Mouse (Mus musculus): ENCODE results near the gene Msrb2.

Gene Msrb2

GRCm38 (mm10) chr2:19371390-19372158, at the start of gene Msrb2:
Msrb2 (plus strand) TSS chr2:19371440.
- peak; percentile 86 to 91 for DNase-seq

GRCm38 (mm10) chr2:19322448-19322847, 48.8 kb upstream of the Msrb2 start:
- DNase-seq, result no peak

DNA sequence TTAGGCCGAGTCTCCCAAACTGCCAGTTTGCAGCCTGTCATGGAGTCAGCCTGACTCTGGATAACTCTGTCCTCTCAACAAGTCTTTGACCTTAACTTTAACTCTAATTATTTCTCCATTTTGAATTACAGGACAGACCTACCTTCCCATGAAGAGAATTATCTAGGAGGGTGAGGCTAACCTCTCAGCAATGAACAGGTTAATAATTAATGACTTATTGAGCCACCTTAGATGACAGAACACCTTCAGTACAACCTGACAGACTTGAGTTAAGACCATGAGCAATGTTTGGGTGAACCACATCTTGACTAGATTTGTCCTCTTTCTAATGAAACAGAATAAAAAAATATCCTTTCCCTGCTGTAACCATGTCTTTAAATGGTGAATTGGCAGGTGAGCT, 44.9 kb upstream of the Msrb2 start:
- no peak for DNase-seq

DNA sequence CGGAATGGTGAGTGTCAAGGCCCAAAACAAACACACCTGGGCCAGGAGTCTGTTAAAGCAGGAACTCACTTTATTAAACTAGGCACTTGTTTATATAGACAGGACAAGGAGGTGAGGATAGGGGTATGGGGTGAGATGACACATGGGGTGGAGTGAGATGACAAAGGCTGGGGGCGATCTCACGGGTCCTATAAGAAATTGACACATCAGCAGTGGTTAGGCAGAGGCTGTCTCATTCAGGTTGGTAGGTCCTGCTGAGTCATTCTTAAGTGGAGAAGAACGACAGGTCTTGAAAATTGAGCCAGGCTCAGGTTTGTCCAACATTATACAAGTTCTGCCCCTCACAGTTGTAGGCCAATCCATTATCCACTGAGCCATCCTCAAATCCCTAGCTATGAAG, 43.4 kb upstream of the Msrb2 start:
- no peak for DNase-seq

- peak; percentile 28 to 42 for DNase-seq
Observed at GRCm38 (mm10) chr2:19343901-19344635, 27.2 kb upstream of the Msrb2 start.

DNA sequence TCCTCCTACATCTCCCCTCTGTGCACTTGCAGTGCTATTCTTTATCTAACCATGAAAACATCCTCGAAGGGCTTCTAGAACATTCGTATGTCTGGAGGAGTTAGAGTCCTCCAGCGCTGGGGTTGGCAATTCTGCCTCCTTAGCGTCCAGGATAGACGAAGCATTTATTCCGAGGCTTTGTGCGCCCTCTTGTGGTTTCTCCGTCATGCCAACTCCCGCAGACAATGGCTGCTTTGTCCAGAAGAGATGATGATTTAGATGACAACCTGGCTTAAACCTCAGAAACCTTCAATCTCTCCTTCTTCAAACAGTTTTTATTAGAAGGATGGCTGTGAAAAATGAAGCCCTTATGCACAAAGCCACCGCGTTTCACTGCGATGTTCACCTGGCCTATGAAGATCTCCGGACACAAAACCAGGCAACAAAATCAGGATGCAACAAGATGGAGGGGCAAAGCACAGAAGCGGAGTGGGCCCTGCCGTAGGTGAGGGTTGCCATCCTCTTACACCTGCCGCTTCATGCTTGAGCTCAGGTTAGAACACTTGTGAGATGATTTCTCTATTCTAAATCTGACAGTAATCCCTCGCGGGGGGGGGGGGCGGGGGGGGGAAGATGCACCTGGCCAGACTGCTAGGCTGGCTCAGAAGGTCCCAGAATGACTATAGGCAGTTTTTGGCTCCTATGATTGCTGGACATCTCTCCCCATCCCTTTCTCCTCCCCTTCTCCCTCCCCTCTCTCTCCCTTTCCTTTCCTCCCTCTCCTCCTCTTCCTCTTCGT, 26.4 kb upstream of the Msrb2 start:
- peak; percentile 93 to 94 for DNase-seq

DNA sequence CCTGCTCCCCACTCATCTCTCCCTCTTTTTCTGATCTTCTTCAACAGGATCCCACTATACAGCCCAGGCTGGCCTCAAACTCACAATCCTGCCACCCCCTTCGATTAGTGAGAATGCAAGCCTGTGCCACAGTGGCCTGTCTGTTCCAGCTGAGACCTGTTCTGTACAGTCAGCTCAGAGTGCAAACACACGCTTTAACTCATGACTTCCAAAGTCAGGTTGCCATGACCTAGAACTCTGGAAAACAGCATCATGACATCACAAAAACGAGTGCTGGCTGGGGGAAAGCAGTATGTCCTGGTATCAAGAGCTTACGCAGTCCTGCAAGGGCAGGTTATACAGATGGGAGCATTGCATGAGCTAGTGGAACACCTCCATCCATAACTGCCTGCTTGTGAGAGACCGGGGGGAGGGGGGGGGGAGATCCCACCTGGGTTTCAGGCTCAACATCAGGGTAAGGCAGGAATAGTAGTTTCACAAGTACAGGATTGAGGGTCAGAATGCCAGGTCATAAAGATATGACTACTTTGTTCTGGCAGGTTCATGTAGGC, 25.8 kb upstream of the Msrb2 start:
- no peak for DNase-seq

DNA sequence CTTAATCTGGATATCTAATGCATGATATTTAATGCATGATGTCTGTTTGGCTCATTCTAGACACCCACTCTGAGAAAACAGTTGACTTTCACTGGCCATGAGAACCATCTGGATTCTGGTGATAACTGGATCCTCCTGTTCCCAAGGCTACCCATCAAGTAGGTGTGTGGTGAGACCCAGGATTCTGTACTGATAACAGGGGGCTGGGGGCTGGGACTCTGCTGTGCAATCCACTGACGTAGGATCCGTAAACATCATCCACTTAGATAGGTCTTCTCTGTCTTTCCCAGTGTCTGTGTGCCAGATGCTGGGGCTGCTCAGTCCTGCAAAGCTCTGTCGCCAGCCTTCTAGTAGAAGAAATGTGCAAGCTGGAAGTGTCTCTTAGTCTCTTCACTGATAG, 22.8 kb upstream of the Msrb2 start:
- DNase-seq, result no peak

GRCm38 (mm10) chr2:19350167-19350566, 21.1 kb upstream of the Msrb2 start:
- DNase-seq, result no peak

GRCm38 (mm10) chr2:19351615-19352253, 19.5 kb upstream of the Msrb2 start:
- DNase-seq, result no peak

DNA sequence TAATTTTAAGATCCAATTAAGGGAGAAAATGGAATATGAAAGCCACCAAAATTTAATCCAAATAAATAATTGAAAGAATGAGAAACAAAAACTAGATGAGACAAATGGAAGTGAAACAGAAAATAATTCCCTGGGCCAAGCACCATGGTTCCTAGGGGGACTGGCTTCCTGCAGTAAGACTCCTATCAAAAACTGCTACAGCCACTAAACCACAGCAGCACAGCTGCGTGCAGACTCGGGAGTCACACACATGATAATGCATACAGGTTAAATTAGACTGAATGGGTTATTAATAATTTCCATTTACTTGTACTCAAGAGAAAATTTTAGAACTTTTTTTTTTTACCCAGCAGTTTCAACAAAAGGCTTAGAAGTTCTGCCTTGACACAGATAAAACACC, 18.1 kb upstream of the Msrb2 start:
- no peak for DNase-seq

DNA sequence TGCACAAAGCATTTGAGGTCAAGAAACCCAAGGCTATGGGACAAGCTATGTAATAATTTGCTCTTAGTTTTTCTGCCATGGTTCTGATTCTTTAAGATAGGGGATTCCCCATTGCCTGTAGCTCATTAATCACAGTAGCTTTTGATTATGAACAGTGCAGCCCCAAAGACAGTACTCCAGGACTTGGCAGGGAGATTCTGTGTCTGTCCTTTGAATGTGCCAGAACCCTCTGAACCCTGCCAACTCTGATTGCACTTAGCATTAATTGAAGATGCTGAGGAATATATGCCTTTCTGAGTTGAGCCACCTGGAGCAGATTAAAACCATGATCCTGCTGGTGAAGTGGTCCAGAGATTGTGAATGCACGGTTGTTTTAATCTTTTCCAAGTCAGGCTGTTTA, 8.4 kb upstream of the Msrb2 start:
- DNase-seq, result no peak

- no peak for DNase-seq
Observed at GRCm38 (mm10) chr2:19366426-19366825, 4.8 kb upstream of the Msrb2 start.

GRCm38 (mm10) chr2:19367114-19367513, 4.1 kb upstream of the Msrb2 start:
- no peak for DNase-seq

GRCm38 (mm10) chr2:19373695-19374094, 2.5 kb downstream of the Msrb2 start:
- DNase-seq, result peak; percentile 7 to 19

- peak in 1 of 2 experiments; percentile 23 for DNase-seq
Observed at GRCm38 (mm10) chr2:19380446-19380950, 9.3 kb downstream of the Msrb2 start.

GRCm38 (mm10) chr2:19380986-19381385, 9.7 kb downstream of the Msrb2 start:
- no peak for DNase-seq

- DNase-seq, result no peak
Observed at GRCm38 (mm10) chr2:19382206-19382605, 11.0 kb downstream of the Msrb2 start.

DNA sequence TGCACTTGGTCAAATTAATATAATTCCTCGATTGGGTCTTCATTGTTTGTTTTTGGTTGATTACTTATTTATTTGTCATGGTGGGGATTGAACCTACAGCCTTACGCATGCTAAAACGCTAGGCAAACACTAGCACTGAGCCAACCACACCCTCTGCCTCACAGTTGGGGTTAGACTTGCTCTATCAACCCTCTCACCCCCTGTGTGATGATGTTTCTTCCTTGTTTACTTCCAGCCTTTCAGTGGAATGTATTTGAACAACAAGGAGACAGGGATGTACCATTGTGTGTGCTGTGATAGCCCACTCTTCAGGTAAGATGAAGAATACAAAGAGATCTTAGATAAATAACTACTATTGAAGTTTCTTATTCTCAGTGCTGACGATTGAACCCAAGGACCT, 11.8 kb downstream of the Msrb2 start:
- no peak for DNase-seq

DNA sequence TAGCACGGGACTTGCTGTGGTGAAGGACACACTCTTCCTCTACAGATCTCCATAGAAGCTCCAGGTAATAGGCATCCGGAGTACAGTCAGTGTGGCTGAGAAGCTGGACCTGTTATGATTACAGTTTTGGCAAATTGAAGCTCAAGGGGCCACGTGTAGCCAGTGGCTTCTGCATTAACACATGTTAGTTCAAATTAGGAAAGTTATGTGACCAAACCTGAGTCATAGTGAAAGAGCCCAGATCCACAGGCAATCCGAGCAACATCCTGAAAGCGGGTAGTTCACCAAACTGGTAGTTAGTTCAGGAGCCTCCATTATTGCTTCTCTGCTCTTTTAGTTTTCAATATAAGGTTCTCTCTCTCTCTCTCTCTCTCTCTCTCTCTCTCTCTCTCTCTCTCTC, 14.5 kb downstream of the Msrb2 start:
- DNase-seq, result no peak

DNA sequence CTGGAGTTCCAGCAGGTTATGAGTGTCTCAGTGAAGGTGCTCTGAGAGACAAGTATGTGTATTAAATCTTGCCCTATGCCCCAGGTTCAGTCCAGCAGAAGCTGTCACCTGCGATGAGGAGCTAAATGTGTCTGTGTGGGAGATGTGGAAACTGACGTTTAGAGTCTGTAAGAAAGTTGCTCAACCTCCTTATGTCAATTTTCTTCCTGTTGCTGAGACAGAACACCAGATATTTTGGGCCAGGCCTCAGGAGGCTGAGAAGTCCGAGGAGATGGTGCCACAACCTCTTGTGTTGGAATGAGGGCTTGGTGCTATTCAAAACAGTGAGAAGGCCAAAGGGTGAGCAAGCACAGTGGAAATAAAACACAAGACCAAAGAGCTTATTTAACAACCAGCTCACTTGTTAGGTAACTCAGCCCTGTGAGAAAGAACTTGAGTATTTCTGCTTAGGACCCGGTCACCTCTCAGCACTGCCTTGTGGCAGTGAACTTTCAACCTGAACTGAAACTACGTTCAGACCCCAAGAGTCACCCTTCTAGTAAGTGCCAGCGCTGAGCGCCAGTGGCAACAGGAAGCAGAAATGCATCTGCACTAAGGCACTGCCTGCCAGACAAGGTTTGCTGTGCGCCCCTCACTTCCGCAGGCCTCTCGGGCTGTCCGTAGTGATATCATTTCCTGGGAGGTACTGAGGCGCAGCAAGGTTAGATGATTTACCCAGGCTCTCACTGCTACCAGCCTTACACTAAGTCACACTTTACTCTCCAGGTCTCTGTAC, 17.3 kb downstream of the Msrb2 start:
- peak in 1 of 2 experiments; percentile 16 for DNase-seq
